Mouse (Mus musculus): ENCODE data around the gene 4930572O03Rik.
"Not testable (repeated sequence)": the region's sequence is repeated elsewhere in the genome, so short reads cannot be mapped to it uniquely, and the experiment has no call there.

The 4930572O03Rik gene

DNA sequence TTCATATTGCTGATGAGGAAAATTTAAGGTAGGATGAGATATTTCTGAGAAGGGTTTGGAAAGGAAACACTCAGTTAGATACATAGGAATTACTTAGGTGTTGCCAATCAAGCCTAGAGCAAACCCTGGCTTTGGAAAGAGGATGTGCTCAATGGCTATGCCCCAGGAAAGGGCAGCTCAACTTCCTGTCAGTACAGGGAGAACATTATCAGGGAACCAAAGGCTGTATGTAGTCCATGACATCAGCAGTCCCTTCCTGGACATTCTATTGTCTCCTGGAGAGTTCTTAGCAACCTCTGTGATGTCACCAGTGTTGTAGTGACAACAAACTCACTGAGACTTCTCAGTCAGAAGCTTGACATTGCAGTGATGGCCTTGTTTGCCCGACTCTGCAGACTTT is 38.1 kb downstream of the 4930572O03Rik start, which contains the start of gene Speer4d:
TSS of gene Speer4d (plus strand) at position 301 of the 400 bp plus-strand sequence.
- not testable (repeated sequence) for DNase-seq (ENCODE audit: low read depth in 1 of 2, low spot score in 2 of 2)

DNA sequence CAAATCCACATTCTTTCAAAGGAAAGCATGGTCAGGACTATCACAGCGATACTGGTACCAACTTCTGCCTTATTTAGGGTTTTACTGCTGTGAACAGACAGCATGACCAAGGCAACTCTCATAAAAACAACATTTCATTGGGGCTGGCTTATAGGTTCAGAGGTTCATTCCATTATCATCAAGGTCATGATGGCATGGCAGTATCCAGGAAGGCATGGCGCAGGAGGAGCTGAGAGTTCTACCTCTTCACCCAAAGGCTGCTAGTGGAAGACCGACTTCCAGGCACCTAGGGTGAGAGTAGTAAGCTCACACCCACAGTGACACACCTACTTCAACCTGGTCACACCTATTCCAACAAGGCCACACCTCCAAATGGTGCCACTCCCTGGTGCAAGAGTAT is 40.7 kb downstream of the 4930572O03Rik start:
- not testable (repeated sequence) for DNase-seq (ENCODE audit: low read depth in 1 of 2, low spot score in 2 of 2)

DNA sequence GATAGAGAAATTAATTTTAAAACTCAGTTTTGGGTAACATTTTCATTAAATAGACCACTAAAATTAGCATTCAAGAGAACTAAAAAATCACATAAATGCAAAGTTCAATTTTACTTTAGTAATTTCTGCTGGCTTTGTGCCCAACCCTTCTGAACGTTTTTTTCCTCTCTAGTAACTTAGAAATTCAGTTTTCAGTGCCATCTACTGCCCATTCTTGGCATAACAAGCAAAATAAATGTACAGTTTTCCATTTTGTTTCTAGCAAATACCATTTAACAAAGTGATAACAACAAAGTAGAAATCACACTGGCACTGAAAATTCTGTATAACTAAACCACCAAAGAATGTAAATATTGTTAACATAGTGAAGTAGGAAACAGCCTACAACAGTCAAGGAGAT is 46.2 kb downstream of the 4930572O03Rik start:
- not testable (repeated sequence) for DNase-seq (ENCODE audit: low read depth in 1 of 2, low spot score in 2 of 2)

DNA sequence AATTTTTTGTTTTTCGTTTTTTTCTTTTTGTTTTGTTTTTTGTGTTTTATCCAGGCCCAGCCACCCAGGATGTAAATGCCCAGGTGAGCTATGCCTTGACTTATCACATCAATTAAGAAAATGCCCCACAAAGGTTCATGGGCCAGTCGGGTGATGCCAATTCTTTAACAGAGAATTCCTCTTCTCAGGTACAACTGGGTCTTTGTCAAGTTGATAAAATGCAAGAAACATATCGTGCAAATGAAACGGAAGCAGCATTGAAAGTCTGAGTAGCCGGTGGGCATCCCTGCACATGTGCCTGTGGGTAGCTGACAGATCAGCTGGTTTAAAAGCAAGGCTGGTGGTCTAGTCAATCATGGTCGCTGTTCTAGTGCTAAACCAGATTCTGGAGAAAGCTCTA is 50.2 kb downstream of the 4930572O03Rik start:
- DNase-seq (ENCODE audit: low read depth in 1 of 2, low spot score in 2 of 2): not testable (repeated sequence)

DNA sequence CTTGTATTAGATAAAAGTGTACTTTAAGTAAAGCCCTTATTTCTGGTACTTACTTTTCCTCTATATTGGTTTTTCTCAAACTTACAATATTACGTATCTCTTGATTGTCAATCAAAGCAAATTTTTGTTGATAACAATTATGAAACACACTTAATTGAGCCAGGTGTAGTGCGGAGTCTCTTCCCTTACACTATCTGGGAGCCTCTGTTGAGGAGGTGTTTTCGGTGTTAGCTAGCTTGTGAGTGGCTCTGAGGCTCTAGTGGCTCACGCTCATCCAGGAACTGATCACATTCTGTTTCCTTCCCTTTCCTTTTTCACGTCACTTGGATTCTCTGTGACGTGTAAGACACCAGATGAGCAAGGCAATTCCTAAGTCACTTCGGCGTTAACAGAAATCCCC is 53.3 kb downstream of the 4930572O03Rik start:
- DNase-seq (ENCODE audit: low read depth in 1 of 2, low spot score in 2 of 2): not testable (repeated sequence)

DNA sequence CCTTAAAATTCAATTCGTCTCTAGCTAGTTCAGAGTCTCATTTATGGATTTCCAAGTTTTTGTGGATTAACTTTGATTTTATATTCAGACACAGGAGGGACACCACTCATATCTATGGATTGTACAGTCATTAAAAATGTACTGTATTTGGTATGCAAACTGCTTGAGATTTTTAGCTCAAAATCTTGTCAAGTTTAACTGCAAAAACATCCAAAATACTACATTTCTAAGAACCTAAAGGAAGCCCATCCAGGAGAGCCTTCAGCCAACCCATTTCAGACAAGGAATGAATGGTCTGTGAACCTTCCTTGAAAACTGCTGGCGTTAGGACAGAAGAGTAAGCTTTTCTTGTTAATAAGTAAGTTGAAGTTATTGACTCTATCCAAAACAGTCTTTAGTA is 53.9 kb downstream of the 4930572O03Rik start:
- not testable (repeated sequence) for DNase-seq (ENCODE audit: low read depth in 1 of 2, low spot score in 2 of 2)

DNA sequence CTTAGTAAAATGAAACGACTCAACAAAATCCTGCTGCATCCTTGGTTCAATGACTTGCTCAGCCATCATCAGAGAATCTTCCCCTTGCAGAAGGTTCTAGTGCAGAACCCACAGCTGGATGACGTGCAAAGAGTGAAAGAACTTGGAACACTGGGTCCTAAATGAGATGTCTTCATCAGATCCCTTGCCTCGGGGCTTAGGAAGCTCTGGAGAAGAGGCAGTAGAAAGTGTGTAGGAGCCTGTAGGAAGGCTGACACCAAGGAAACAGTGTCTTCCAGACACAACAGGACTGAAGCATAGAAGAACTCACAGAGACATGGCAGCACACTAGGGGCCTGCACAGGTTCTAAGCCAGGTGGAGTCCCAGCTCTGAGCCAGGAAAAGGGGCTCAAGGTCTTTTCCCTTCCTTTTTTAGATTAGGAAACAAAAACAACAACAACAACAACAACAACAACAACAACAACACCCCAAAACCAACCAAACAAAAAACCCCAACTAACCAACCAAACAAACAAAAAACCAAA is 54.4 kb downstream of the 4930572O03Rik start:
- not testable (repeated sequence) for DNase-seq (ENCODE audit: low read depth in 1 of 2, low spot score in 2 of 2)
